Mouse (Mus musculus): ENCODE results near the gene Abl2. TPM values are rescaled to one million over a fixed set of nuclear protein-coding genes. Genes with fewer than 3 reads are reported as not detected.

The Abl2 gene
- polyA plus RNA-seq, 3 experiments from 2014 or later: 2.8 to 6.1 (median 4.6) TPM

DNA sequence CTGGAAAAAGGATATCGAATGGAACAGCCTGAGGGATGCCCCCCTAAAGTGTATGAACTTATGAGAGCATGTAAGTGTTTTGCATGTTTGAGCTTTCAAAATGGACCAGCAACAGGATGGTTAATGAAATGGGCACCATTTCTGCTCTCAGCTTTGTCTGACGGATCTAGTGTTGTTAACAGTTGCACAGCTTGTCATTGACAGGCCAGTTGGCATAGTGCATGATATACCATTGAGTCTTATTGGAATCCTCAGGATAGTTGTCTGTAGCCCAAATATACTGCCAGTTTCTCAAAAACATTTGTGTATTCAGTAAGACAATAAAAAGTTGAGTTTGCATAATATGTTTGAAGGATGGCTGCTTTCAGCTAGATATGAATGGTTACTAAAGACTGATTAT is 76.6 kb downstream of the Abl2 start:
- no peak for ATAC-seq

DNA sequence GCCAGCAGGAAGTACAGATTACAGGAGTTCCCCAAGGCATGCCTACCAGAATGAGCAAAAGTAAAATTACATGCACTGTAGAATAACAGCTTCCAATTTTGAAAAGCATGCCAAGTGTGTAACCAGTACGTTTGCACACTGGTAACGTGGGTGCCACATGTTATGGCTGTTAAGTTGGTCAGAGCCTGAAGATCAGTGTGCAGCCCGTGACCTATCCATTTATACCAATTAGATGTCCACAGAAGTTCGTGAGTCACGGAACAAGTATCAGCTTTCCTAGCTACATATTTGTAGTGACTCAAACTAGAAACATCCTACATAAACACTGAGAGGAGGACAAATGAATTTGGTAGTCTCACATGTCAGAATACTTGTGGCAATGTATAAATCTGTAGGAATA is 80.9 kb downstream of the Abl2 start:
- no peak for ATAC-seq

DNA sequence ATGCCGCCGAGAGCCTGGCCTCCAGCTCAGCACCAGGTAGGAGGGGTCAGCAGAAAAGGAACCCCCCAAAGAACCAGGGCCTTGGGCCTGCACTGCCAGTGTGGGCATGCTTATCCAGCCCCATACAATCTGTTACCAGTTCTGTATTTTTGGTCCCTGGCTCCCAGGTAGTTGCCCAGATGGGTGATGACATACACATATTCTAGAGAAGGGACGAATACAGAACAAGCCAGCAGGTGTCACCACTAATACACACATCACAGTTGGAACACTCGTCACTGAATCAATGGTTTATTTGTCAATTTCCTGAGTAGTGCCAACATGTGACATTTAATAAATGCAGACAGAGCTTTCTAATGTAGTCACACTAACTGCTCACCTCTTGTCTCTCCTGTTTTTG is 82.0 kb downstream of the Abl2 start:
- peak; percentile 63 for ATAC-seq

DNA sequence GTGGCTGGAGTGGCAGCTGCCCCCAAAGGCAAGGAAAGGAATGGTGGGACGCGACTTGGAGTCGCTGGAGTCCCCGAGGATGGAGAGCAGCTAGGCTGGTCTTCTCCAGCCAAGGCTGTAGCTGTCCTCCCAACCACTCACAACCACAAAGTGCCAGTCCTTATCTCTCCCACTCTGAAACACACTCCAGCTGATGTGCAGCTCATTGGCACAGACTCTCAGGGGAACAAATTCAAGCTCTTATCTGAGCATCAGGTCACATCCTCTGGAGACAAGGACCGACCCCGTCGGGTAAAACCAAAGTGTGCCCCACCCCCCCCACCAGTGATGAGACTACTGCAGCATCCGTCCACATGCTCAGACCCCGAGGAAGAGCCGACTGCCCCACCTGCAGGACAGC is 83.2 kb downstream of the Abl2 start:
- no peak for ATAC-seq

DNA sequence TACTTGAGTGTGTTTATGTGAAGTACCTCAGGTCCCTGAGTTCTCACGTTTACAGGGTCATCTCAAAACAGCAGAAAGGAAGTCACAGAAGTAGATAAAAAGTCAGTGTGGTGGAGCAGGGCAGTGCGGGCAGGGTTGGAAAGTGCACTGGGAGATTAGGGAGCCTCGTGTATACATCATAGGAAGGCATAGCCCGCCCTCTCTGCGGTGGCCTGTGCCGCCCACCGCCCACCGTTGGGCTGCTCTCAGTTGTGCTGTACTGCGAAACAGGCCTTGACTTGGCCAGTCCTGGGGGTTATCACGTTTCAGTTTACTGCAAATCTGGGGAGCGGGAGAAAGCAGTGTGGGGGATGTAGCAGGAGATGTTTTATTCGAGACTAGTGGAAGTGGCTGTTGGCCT is 84.2 kb downstream of the Abl2 start:
- ATAC-seq: no peak

DNA sequence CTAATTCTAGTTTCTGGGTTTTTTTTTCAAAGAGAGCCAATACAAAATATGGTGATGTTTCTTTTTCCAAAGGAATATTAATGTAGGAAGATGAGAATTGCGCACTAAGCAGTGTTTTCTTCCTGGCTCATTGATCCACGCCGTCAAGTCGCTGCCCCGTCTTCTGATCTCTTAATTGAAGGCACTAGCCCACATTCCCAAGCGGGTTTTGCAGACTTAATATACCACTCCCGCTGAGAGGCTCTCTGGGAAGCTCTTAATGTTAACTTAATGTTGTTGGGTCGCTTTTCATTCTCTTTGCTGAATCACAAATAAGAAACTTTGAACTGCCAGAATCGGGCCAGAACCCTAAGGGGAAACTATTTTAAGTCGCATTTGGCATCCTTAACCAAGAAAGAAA is 85.5 kb downstream of the Abl2 start:
- ATAC-seq: no peak

DNA sequence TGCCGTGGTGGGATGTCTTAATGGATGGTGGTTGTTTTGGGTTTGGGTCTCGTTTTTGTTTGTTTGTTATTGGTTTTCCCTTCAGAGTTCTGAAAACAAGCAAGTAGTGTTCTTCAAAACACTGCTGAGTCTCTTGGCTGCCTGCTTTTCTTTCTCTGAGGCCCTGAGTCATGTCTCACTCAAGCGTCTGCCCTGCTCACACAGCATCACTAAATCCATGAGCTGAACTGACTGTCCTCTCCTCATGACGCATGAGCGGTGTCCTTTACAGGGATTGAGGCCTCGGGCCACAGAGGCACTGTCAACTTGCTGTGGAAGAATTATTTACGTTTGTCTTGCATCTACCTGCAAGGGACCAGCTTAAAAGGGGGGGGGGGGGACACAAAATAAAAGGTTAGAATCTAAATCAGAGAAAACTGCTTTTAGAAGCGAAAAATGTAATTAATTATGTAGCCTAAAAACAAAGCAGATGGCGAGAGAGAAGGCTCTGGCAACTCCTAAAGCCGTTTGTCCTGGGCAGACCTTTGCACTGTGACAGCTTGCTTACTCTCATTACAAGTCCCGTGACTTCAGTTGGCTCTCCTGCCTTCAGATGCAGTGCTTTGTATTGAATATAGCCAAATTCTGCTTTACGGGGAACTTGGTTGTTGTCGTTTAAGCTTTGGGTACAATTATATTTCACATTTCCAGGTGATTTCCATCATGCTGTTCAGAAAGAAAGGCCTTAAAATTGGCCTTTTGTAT is 86.4 kb downstream of the Abl2 start:
- no peak for ATAC-seq

DNA sequence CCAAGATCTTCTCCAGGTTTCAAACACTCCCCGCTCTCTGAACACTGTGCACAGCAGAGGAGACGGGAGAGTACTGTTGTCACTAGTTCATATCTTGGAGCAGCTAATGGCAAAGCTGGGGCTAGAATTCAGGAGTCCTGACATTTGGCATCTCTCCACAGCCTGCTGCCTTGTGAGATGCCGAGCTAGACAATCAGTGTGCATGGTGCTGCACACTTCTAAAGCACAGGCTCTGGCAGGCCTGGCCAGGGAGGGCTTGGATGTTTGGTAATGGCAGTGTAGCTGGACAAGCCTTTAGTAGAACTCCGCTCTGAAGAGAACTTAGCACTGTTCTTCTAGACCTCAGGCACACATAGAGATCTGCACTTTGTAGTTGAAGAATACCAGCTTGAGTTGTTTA is 87.4 kb downstream of the Abl2 start:
- ATAC-seq: no peak

DNA sequence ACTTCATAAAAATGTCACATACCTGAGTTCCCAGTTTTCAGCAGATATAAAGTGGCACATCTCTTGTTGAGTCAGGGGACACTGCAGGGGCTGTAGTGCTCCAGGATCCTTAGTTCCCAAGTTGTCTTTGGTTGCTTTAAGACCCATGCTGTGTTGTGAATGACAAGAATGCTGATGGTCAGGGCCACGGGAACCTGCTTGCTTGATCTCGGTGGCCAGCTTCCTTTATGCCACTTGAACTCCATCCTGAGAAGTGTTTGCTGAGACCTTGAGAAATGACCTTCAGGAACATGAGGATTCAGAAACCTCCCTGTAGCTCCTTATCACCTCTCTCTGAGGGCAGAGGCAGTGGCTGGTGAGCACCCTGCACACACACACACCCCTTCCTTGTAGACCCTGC is 90.1 kb downstream of the Abl2 start:
- ATAC-seq: no peak

DNA sequence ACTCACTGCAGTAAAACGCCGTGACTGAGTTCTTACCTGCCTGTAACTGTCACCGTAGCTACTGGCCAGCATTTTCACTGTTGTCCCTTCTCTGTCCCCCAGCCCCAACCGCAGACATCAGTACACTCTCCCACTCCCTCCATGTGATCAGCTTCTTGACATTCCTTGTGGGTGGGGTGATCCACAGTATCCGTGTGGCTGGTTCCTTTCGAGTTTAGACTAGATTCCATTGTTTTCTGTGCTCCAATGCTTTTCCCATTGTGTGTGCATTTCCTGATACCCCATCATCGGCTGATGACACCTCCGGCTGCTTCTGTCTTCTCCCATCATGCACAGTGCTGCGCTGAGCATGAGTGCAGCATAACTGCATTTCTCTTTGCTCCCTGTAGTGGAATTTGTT is 92.0 kb downstream of the Abl2 start:
- no peak for ATAC-seq

DNA sequence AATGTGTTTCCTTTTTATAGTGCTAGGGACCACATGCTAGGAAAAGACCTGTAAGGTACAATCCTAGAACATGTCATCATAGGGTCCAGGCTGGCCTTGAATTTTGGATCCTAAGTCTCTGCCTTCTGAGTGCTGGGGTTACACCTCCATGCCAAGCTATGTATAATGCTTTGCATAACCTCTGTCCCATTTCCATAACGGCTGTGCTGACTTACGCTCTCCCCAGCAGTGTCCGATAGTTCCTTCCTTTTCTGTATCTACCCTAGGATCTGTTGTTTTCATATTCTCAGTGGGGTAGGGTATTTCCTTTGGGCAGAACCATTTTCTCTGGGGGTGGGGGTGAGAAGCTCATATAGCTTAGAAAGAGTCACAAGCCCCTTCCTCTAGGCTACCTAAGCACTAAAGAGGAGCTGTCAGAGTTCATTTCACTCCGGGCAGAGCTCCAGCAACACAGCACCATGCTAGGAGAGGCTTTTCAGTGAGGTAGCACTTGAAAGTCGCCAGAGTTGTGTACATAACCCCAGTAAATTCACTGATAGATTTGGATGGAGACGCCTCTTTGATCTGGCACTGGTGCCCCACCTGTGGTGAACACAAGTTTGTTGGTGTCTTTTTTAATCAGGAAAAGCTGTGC is 93.7 kb downstream of the Abl2 start:
- ATAC-seq: no peak

DNA sequence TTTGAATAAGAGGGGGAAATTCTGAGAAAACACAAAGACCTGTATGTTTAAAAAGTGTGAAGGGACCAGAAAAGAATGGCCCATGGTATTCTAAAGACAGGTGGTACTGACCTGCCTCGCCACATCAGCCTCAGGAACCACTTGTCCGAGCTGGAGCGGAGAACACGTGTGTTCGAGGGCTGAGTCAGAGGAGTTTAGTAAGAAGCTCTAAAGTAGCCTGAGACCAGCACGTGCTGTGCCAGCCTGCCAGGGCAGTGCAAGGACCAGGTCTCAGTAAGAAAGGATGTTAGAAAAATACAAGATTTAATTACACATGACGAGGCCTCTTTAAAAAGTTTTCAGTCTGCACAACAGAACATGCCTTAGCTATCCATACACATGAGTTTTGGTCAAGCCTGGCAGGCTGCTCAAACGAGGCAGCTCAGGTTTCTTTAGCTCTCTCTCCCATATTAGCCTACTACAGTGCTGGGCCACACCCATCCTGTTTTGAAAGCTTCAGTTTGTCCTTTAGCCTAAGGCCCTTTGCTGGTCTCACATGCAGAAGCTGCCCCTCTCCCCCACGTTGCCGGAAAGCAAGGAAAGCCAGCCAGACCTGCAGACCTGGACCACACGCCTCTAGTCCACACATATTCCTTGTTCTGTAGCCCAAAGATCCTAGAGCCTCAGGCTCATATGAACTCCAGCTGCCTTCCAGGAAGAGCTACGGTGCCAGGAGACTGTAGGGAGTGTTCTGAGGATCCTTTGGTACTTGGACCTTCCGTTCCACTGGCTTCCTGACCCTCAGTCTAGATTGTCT is 96.3 kb downstream of the Abl2 start:
- ATAC-seq: no peak

DNA sequence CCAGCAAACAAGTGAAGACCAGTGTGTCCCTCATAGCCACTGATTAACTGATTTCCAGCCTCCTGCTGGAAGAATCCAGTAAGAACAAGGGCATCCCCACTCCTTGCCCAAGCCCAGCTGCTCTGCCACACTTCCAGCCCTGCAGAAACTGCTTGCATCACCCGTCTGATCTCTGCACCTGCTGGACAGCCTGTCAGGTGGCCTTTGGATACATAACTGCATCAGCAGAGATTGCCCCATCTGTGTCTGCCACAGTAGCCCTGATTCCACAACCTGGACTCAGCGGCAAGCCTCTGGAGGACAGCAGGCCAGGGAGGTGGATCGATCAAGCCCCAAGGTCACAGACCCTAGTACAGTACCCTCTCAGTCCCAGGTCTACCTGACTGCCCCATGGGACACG is 98.9 kb downstream of the Abl2 start:
- no peak for ATAC-seq

DNA sequence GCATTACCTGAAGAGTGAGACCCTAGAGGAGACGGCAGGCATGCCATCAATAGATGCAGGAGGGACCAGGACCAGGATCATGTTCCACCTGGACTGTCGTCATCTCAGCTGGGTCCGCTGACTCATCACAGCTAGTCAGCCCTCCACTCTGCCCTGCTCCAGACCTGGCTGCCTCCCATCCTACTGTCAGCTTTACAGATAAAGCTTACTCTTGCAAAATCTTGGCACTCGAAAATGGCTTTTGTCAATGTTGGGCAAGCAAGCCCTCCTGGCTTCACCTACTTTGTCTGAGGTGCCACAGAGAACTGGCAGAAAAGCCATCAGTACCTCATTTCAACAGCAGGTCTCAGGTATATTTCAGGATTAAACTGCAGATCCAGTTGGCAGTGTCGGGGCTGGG is 100.1 kb downstream of the Abl2 start:
- no peak for ATAC-seq

DNA sequence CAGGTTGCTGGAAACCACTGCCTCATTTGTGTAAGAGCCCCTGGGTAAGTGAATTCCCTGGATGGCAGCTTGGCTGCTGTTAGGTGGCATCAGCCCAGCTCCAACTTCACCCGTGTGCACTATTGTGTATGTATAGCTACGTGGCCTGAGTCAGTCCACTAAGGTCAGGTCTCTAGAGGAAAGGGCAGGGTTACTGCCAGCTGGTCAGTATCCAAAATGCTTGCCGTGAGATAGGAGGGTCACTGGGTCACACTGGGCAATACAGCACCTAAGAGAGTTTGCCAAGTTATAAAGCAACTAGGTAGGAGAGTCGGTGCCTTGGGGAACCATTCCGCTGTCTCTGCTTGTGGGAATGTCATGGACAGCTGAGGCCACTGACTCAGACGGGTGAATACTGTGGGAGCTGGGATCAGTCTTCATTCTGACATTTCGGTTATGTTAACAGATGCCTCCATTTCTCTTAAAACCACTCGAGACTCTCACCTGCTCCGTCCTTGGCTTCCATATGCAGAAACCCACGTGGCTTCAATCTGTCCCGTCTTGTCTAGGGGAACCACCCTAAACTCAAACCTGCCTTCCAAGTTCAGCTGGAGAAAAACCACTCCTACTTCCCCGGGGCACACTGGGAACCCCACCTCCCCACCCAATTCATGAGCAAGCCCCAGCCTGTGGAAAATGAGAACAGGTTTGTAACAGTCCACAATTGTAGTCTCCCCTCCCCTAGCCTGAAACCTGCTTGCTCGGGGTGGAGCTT is 101.5 kb downstream of the Abl2 start:
- ATAC-seq: peak; percentile 41

DNA sequence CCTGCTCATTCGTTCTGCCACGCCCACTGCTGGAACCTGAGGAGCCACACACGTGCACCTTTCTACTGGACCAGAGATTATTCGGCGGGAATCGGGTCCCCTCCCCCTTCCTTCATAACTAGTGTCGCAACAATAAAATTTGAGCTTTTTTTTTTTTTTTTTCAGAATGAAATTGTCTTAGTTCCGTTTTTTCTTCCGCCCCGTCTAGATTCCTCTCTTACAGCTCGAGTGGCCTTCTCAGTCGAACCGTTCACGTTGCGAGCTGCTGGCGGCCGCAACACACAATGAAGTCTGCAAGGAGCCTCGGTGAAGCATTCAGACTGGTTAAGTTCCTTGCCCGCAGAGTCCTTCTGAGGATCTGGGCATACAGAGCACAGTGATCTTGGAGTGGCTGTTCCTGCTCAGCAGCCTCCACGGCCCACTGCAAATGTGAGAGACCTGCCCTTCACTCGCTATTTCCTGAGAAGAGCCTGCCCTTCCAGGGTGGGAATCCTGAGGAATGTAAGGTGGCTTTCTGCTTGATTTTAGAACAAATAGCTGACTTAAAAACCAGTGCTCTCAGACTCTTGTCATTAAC is 102.2 kb downstream of the Abl2 start:
- ATAC-seq: peak; percentile 35

DNA sequence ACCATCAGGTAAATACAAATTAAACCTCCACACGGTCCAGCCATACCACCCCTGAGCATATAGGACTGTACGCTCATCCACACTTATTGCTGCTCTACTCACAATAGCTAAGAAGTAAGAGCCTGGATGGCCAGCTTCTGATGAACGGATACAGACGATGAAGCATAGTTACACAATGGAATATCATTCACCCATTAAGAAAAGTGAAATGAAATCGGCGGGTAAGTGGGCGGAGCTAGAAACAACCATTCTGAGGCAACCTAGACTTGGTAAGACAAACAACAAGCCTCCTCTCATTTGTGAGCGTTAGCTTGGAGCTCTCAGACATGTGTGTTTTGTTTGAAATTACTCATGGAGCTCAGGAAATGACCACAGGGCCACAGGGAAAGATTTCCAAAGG is 107.2 kb downstream of the Abl2 start:
- ATAC-seq: no peak

DNA sequence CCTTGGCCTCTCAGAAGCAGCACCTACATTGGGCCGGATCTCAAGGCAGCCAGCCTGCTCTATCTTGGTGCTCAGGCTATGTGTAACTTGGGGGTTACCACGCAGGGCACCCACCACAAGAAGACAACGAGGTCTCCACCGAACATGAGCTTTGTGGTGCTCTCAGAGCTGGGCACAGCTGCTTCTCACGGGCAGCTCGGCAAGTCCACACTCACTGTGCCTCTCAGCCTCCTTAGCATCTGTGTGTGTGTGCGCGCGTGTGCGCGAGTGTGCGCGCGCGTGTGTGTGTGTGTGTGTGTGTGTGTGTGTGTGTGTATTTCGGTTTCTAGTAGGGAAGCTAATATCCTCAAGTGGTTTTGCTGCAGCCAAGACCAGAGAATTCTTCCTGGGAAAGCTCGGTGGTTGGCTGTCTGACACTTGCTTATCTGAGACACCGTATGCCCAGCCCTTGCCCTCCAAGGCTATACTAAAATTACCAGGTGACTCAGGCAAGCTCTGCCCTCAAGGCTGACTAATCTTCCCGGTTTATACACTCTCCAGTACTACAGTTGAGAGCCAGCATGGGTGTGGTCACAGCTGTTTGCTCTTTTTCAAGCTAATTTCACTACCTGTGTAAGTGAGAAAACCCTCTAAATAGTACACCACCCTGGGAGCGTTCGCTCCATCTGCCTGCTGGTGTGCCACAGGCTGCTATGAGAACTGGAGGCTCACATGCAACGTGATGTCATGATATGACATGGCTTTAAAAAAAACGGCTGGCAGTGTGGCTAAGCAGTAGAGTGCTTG is 108.7 kb downstream of the Abl2 start:
- no peak for ATAC-seq

DNA sequence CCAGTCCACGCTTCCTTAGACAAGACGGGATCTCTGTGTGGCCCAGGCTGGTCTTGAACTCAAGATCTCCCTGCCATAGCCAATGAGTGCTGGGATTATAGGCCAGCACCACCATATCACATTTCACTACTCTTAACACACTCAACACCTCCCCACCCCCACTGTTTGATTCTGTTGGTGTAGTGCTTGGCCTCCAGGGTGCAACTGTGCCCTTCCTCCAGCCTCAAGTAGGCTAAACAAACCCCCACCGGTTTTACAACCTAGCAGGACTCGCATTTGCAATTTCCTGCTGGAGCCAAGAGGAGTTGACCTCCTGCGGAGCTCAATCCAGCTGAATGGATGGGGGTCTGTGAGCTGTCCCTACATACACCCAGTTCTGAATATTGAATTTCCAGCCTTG is 110.0 kb downstream of the Abl2 start:
- ATAC-seq: no peak

DNA sequence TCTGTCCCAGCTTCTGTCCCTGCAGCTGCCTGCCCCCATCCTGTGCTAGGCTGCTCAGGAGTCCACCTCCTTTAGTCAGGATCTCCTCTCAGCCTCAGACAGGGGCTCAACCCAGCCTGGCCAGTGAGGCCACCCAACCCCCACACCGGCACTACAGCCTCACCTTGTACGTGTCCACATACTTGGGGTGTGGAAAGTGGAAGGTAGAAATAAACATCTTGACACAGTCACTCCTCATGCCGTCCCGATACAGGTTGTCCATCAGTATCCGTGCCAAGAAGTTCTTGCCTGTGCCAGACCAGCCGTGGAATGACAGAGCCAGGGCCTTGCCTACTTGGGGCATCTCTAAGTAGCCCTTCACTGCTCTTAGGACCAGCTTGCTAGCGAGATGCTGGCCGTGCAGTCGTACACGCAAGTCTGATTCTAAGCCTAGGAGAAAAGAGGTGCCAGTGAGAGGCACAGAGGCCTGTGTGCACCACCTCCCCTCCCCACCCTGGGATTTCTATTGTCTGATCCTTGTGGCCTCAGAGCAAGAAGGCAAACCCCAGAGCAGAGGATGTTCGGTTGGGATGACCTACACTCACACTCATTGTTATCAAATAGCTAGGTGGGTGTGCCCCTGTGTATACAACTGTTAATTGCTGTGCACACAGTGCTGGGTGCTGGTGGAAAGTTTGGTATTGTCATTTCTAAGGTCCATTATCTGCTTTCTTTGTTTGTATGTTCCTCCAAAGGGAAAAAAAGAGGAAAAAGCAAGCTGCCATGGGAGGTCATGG is 110.8 kb downstream of the Abl2 start:
- no peak for ATAC-seq

DNA sequence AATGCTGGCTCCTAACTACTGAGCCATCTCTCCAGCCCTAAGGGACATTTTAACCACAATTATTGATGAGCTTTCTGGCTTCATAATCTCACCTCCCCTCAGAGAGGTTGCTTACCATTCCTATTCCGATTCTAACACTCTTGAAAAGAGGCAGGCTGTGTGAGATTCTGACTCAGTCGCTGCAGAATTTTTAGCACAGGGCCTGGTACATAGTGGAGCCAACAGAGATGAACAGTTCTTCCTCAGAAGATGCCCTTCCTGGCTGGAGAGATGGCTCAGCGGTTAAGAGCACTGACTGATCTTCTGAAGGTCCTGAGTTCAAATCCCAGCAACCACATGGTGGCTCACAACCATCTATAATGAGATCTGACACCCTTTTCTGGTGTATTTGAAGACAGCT is 113.3 kb downstream of the Abl2 start:
- ATAC-seq: no peak

Data from inflammation-experienced regulatory T-cells, adult 6 months (primary cell).